Mouse (Mus musculus): Measurements from ENCODE around the gene Ctf1.

GRCm38 (mm10) chr7:127752069-127752468, 39.5 kb downstream of the Ctf1 start:
- no peak for TF ChIP-seq CTCF (IDR thresholded peaks at IDR 0.05; ENCODE audit: insufficient read depth, low read length)
- no peak for TF ChIP-seq POLR2A (IDR thresholded peaks at IDR 0.05; ENCODE audit: borderline replicate concordance, extremely low read depth, low read depth, low read length)

Data from lung, adult 2 months (tissue).